Mouse (Mus musculus): ENCODE data around the gene Ipo8.

- TF ChIP-seq CTCF (IDR thresholded peaks at IDR 0.05; ENCODE audit: low read depth, low read length) (no peak), POLR2A (IDR thresholded peaks at IDR 0.05; ENCODE audit: borderline replicate concordance, low read depth, low read length) (no peak)
Observed at GRCm38 (mm10) chr6:148750183-148750582, 81.1 kb downstream of the Ipo8 start.
